Mouse (Mus musculus): ENCODE results near the gene Map2k1. TPM values are rescaled to one million over a fixed set of nuclear protein-coding genes. Genes with fewer than 3 reads are reported as not detected.
"Not testable (repeated sequence)": the region's sequence is repeated elsewhere in the genome, so short reads cannot be mapped to it uniquely, and the experiment has no call there.

Gene Map2k1
- total RNA-seq, 2 experiments from 2014 or later, result 294 to 332 TPM

DNA sequence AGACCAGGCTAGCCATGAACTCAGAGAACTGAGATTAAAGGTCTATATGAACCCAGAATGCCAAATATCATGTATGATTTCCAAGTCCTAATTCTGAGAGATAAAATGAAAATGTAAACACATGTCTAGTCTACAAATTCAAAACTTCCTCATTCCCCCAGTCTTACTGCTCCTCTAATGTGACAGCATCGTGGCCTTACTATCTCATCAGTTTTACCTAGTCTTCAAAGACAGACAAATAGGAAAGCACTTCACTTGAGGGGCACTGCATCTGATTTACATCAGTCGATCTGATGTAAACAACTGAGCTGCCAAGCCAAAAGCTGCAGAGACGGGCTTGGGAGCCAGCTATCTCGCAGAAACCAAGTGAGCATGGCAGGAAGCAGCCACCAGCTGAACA lies 37.3 kb downstream of the Map2k1 start:
- no peak for DNase-seq (ENCODE audit: extremely low spot score in 1 of 2, low spot score in 1 of 2)

DNA sequence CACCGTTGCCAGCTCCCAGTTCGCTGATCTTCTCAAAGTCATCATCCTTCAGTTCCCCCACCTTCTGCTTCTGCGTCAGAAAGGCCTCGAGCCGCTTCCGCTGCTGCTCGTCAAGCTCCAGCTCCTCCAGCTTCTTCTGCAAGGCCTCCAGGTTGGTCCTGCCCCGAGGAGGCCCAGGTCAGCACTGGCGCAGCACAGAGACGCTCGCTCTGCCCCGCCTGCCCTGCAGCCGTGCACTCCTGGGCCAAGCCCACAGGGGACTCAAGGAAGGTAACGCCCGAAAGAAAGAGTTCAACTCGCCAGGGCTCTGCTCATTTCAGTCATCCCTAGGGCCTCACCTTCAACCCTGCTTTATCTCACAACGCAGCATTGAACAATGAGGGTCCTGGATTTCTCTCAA lies 39.0 kb downstream of the Map2k1 start:
- DNase-seq (ENCODE audit: extremely low spot score in 1 of 2, low spot score in 1 of 2), result no peak

DNA sequence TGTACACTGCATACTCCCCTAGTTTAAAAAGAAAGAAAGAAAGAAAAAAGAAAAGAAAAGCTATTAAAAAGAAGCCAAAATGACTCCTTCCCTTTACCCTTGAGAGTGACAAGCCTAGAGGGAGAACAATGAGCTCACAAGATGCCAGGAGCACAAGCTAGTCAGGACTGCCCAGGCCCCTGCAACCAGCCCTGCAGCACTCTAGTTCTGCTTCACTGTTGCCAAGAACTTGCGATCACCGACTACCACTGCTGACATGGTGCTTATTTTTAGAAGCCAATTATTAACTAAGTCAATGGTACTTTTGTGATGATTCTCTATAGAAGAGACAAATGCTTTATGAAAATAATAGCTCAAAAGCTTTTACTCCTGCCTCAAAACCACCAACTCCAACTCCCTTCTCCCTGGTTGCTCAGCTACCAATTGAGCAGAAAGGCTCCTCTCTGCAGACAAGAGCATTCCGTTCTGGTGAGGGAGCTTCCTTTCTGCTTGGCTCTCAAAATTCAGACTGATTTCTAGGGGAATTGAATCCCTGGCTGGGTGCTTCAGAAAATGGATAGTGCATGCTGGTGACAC lies 45.8 kb downstream of the Map2k1 start:
- no peak for DNase-seq (ENCODE audit: extremely low spot score in 1 of 2, low spot score in 1 of 2)

DNA sequence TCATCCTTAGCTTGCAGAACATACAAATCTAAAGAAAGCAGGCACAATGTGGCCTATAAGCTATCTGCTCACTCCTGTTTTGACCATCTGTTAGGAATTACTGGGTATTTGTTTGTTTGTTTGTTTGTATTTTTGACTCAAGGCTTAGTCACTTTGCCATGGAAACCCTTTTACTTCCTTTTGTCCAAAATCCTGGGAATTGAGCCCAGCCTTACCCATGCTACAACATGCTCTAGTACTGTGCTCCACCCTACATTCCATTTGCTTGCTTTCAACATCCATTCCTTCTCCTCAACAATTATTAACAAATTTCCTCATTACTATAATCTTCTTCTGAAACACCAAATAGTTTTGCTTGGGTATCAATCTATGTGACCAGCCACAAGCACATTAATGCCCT lies 50.6 kb downstream of the Map2k1 start:
- DNase-seq (ENCODE audit: extremely low spot score in 1 of 2, low spot score in 1 of 2), result no peak

DNA sequence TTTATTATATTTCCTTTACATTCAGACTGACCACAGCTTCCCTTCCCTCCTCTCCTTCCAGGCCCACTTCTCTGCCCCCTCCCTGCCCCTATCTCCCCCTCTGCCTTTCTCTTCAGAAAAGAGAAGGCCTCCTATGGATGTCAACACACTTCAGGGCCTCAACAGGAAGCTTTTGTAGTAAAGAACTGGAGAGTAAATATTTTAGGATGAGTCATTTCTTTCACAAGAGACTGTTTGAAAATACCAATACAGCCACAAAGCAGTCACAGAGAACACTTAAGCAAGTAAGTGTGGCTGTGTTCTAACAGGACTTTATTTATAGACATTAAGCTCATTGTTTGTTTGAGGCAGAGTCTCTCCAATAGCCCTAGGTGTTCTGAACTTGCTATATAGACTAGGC lies 51.1 kb downstream of the Map2k1 start:
- no peak for DNase-seq (ENCODE audit: extremely low spot score in 1 of 2, low spot score in 1 of 2)

DNA sequence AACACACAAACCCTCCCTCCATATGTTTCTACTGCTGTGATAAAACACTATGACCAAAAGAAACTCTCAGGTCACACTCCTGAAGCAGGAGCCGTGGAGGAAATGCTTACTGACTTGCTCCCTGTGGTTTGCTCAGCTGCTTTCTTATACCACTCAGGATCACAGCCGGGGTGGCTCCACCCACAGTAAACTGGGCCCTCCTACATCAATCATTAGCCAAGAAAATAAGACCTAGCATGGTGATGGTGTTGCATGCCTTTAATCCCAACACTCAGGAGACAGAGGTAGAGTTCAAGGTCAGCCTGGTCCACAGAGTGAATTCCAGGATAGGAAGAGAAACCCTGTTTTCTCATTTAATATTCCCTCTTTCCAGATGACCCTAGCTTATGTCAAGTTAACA lies 53.5 kb downstream of the Map2k1 start:
- DNase-seq (ENCODE audit: extremely low spot score in 1 of 2, low spot score in 1 of 2), result no peak

DNA sequence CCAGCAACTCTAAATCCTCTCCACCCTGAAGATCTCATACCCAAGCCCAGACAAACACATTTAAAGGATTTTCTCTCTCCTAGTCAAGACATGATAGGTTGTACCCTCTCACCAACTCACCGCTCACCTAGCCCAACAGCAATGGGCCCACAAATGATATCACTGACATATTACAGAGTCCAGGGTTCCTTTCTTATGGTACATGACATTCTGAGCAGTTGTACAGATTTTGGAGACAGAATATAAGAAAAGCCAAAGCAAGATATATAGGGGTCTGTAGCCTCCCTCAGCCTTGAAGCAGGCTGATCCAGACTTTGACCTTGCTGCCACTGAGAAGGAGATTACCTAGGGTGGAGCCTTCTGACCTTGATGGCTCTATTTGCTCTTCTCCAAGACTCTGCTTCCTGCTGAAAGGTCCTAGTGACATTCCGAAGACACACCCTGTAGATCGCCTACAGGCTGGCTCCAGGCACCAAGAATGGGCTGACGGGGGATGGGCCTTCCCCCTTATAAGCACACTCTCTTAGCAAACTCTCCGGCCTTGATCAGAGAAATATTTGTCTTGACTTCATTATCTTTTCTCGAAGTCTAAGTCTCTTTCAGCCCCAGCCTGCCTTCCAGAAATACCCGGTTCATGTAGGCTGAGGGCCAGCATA lies 54.5 kb downstream of the Map2k1 start:
- not testable (repeated sequence) for DNase-seq (ENCODE audit: extremely low spot score in 1 of 2, low spot score in 1 of 2)

DNA sequence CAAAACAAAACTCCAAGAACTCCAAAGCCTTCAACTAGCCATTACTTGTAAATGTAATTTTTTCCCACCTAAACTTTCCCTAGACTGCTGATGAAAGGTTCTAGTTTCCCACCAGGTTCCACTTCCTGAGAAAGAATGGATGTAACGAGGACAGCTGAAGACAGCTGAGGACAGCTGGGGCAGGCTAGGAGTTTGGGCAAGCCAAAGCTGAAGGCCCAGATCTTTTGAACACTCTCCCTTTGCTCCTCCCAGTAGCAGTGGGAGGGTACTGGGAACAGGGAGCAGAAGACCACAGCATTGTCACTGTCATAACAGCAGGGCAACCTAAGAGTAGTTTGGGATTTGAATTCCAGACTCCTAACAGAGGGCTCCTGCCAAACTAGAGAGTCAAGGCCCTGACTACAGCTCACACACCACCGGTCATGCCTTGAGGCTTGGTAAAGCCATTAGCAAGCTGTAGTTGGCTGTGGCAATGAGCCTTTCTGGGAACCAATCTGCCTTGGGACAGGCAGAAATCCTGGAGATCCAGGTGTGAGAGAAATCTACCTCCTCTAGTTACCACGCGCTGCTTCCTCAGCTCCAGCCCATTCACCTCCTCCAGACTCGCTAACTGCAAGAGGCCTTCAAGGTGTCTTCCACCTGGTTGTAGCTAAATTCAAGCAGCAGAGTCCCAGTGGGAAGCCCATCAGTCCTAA lies 55.2 kb downstream of the Map2k1 start:
- DNase-seq (ENCODE audit: extremely low spot score in 1 of 2, low spot score in 1 of 2), result no peak

DNA sequence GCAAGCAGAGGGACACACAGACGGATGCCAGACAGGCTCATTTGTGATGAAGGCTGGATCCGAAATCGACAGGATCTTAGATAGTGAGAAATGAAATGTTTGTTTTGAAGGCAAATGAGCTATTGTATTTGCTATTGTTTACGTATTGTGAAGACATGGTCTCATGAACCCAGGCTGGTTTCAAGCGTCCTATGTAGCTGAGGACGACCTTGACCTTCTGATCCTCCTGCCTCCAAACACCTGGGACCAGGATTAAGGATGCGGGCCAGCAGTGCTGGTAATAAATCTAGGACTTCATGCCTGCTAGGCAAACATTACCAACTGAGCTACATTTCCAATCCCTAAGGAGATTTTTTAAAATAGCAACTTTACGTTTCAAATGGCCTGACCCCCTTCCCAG lies 55.9 kb downstream of the Map2k1 start:
- no peak for DNase-seq (ENCODE audit: extremely low spot score in 1 of 2, low spot score in 1 of 2)

DNA sequence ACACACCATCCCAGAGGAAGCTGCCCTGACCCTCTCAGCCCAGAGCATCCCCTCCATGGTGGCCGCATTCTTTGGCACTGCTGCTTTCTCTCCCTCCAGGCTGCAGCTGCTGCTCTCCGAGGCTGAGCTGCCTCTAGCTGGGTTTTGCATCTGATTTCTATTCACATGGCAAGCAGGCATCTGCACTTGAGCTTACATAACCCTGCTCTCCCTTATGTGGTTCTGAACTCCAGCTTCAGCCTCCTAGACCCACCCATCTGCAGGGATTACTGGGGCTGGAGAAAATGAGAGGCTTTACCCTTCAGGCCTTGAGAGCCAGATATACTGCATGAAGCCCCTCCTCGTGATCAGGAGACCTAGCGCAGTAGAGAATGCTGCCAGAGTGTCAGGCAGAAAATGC lies 57.9 kb downstream of the Map2k1 start:
- DNase-seq (ENCODE audit: extremely low spot score in 1 of 2, low spot score in 1 of 2), result peak; percentile 37 to 47

DNA sequence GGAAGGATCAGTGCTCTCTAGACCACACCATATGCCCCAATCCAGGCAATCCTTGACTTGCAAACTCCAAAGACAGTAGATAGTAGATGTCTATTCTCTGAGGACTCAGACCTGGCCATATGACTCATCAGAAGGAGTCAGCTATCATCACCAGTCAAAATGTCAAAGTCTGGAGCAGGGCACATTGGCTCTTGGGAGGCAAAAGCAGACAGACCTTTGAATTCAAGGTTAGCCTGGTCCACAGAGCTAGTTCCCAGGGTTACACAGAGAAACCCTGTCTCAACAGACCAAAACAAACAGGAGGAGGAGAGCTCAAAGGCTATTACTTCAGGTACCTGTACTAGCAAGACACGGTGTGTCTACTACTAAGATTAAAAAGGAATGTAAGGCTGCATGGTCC lies 59.6 kb downstream of the Map2k1 start:
- DNase-seq (ENCODE audit: extremely low spot score in 1 of 2, low spot score in 1 of 2), result no peak

DNA sequence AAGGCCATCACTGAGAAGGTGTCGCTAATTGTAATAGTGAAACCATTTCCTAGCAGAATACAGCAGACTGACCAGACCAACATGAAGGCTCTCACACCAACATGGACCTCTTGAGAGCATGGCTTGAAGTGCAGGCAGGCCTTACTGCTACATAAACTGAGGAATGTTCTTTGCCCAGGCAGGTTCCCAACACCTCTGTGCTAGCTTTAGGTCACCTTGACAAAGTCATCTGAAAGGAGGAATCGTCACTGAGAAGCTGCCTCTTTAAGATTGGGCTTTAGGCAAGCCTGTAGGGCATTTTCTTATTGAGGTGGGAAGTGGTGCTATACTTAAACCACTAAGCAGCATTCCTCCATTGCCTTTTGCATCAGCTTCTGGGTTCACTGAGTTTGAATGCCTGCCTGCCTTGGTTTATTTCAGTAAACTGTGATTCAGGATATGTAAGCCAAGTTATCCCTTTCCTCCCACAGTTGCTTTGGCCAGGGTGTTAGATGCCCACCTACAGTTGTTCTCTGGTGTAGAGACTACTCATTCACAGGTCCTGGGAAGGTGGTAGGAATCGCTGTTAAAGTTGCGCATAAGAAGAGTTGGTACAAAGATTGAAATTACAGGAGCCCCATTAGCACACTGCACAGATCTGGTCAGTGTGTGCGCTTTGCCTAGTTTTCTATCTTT lies 69.1 kb downstream of the Map2k1 start:
- no peak for DNase-seq (ENCODE audit: extremely low spot score in 1 of 2, low spot score in 1 of 2)

DNA sequence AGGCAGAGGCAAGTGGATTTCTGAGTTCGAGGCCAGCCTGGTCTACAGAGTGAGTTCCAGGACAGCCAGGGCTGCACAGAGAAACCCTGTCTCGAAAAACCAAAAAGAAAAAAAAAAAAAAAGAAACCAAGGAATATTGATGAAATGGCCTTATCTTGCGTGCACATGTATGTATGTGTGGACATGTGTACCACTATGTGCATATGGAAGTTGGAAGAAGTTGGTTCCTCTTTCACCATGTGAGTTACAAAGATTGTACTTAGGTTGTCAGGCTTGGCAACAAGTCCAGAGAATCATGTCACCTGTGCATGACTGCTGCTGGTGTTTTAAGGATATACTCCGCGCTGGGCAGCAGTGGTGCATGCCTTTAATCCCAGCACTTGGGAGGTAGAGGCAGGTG lies 70.1 kb downstream of the Map2k1 start:
- not testable (repeated sequence) for DNase-seq (ENCODE audit: extremely low spot score in 1 of 2, low spot score in 1 of 2)

DNA sequence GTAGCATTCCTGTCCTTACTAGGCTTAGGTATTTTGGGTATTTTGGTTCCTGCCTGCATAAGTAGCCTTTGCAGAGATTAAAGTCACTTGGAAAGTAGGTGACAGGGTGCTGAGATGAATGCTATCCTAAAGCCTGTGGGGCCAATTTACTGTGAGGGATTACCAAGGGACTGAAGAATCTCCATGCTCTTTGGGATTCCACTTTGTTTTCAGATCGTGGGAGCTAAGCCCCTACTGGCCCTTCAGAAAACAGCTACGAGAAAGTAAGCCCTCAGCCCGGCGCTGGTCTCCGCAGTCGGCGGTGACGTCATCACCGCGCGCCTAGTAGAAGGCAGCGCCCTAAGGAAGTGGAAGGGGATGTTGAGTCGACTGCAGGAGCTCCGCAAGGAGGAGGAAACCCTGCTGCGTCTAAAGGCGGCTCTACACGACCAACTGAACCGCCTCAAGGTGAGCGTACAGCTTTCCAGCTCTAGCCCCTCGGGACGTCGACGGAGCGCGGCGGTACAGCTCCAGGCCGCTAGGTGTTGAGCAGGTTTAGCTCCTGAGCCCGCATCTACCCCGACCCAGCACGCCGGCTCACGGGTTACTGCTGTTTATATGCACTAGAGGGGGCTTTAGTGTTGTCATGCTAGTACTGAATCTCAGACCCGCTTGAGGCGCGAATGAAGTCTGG lies 74.3 kb downstream of the Map2k1 start, which contains the start of gene Snapc5:
TSS of gene Snapc5 (plus strand) at position 301 of the 673 bp plus-strand sequence.
- peak; percentile 79 to 88 for DNase-seq (ENCODE audit: extremely low spot score in 1 of 2, low spot score in 1 of 2)

DNA sequence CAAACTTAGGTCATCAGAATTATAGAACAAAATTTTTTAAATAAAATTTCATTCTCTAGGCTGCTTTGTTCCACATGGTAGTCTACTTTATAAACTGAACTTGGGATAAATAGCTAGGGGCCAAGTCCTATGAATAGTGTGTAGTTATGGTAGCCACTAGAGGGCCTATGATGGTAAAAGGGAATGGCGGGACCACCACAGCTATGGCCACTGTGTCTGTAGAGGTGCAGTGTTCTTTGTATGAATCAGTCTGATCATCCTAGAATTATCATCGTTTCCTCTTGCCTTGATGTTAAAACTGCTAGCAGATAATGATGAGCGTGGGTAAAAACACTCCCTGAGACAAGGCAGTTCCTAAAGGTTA lies 74.8 kb downstream of the Map2k1 start:
- DNase-seq (ENCODE audit: extremely low spot score in 1 of 2, low spot score in 1 of 2), result no peak

DNA sequence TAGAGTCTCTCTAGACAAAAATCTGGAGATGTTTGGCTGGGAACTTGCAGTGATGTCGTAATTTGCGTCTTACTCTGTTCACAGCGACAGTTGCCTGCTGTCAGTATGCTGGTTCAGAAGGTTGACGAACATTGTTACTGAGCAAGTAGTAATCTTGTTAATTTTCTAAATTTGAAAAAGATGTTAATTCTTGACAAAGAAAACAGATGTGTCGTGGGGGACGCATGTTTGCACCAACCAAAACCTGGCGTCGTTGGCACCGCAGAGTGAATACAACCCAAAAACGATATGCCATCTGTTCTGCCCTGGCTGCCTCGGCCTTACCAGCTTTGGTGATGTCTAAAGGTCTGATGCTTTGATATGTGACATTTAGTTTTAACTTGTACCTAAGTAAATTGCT lies 78.1 kb downstream of the Map2k1 start:
- peak in 1 of 2 experiments; percentile 23 for DNase-seq (ENCODE audit: extremely low spot score in 1 of 2, low spot score in 1 of 2)

DNA sequence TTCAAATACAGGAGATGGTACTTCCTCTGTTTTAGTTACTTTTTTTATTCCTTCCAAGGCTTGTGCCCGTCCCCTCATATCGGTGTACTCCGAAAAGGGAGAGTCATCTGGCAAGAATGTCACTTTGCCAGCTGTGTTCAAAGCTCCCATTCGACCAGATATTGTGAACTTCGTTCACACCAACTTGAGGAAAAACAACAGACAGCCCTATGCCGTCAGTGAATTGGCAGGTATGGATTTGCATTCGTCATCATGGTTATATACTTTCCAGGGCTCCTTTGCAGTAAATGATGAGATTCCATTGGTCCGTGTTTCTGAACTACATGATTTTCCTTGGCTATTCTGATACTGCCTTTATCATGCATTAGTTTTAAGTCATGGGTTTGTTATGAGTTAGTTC lies 78.7 kb downstream of the Map2k1 start:
- DNase-seq (ENCODE audit: extremely low spot score in 1 of 2, low spot score in 1 of 2), result no peak

DNA sequence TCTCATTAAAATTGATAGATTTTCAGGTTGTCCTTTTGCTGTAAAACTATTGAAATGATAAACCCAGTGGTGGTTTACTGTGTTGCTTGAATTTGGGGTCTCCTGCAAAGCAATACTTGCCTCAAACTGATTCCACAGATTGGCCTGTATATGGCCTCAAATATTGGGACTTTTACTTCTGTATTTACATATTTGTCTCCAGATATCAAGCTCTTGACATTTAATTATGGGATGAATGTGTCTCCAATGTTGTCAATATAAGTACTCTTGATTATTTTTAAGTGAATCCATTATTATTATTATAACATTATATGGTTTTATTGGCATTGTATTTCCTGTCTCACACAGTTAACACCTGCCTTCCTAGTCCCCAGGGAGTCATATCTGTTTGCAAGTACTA lies 79.1 kb downstream of the Map2k1 start:
- DNase-seq (ENCODE audit: extremely low spot score in 1 of 2, low spot score in 1 of 2), result no peak

DNA sequence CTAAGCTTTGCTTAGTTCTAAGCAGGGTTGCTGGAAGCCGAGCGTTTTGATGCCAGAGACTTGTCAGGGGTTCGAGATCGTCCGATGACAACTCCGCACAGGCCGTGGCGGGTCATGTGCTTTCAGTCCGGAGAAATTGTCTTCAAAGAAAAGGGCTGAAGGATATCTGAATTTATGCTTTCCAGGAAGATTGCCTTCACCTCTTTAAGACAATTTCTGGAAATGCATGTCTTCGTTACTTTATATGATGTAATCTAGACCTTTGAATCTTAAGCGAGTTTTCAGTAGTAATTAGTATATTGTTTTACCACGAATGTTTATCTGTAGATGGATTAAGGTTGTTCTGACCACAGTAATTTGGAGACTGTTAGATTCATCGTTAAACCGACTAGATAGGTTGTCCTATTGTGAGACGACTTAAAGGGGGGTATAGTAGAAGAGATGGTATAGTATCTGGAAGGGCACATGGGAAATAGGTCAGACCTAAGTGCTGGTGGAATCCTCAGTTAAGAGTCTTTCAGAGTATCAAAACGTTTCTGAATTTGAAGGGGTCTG lies 79.7 kb downstream of the Map2k1 start:
- no peak for DNase-seq (ENCODE audit: extremely low spot score in 1 of 2, low spot score in 1 of 2)

DNA sequence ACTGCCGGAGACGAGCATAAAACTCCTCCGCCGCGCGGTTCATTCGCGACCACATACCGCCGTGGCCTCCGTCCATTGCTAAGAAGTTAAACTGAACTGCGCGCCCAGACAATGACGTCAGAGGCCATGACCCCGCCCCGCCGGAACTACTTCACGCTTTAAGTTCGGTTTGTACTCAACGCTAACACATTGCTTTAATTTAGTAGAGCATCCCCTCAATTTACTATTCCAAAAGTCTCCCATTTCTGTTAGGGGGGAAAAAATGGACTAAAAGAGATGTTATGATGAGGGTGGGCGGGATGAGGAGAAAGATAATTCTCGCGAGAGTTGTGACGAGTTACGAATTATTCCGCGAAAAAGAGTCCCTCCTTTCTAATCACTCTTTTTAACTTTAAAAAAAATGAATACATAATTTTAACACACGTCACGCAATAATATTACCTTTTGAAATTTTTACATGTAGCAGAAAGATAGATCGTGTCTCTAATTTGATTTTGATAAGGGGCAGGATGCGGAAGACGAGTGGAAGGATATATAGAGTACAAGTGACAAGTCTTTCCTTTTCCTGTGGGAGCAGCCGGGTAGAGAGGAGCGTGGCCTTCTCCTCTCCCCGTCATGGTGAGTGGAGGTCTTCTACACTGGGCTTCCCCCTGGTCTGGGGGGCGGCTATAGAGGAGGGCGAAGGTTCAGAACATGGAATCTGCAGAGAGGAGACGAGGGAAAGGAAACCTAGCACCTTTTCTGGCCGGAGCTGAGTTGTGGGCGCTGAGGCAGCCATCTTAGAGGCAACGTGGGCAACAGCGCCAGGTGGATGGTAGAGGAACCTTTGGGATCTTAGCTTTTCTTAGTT lies 80.4 kb downstream of the Map2k1 start, which contains the start of the genes Zwilch and Rpl4:
TSS of gene Zwilch (minus strand) at position 289 of the 850 bp plus-strand sequence.
TSS of gene Rpl4 (plus strand) at position 560 of the 850 bp plus-strand sequence.
- DNase-seq (ENCODE audit: extremely low spot score in 1 of 2, low spot score in 1 of 2), result peak; percentile 68 to 82

Measured in layer of hippocampus, postnatal 25 days (tissue).